ENCODE assay signal across 20 mouse cellular contexts in genomic region chr9:44648881-44649281, GRCm38 (mm10). TPM values are rescaled to one million over a fixed set of nuclear protein-coding genes. Genes with fewer than 3 reads are reported as not detected.
DNase-seq lines count a peak whose midpoint lies in the region; ATAC-seq and TF ChIP-seq lines count a peak whose summit lies in the region.
"Had no signal": no experiment of that assay in that cellular context is flagged by ENCODE, and none has a peak within 500 bp of the region (broad histone marks: within the 10 kb centered on the region; RNA-seq: fewer than 3 reads in every experiment).

No protein-coding gene starts in this region.

- H3K4me3 ChIP-seq in midbrain, postnatal 0 days (ENCODE audit: low read depth, low read length), result no peak overlapping the region
- H3K4me3 ChIP-seq: embryonic facial prominence, embryonic 13.5 days; forebrain, embryonic 12.5 days; hindbrain, embryonic 10.5 days; limb, embryonic 12.5 days; liver, embryonic 15.5 days; midbrain, embryonic 15.5 days; neural tube, embryonic 15.5 days had no signal

- H3K9me3 ChIP-seq in midbrain, postnatal 0 days (ENCODE audit: low read length), result no peaks in the 10 kb centered on the region
- H3K9me3 ChIP-seq: embryonic facial prominence, embryonic 13.5 days; forebrain, embryonic 12.5 days; hindbrain, embryonic 10.5 days; limb, embryonic 12.5 days; liver, embryonic 15.5 days; midbrain, embryonic 15.5 days; neural tube, embryonic 15.5 days had no signal

- H3K4me1 ChIP-seq in midbrain, postnatal 0 days (ENCODE audit: insufficient read depth, low read length), result no peaks in the 10 kb centered on the region
- H3K4me1 ChIP-seq: forebrain, embryonic 12.5 days; hindbrain, embryonic 10.5 days; limb, embryonic 12.5 days; midbrain, embryonic 15.5 days; neural tube, embryonic 15.5 days had no signal

- 73% methylated on average over 7 of the region's 7 CpGs for WGBS in midbrain, postnatal 0 days

- no peaks in the 10 kb centered on the region for H3K36me3 ChIP-seq in midbrain, postnatal 0 days (ENCODE audit: insufficient read depth, low read length)
- H3K36me3 ChIP-seq: embryonic facial prominence, embryonic 13.5 days; forebrain, embryonic 12.5 days; hindbrain, embryonic 10.5 days; limb, embryonic 12.5 days; liver, embryonic 15.5 days; midbrain, embryonic 15.5 days; neural tube, embryonic 15.5 days had no signal

- no peaks in the 10 kb centered on the region for H3K27me3 ChIP-seq in midbrain, postnatal 0 days (ENCODE audit: insufficient read depth, low read length)
- H3K27me3 ChIP-seq: embryonic facial prominence, embryonic 13.5 days; forebrain, embryonic 12.5 days; midbrain, embryonic 15.5 days; neural tube, embryonic 15.5 days had no signal

- H3K9ac ChIP-seq in midbrain, postnatal 0 days (replicated peaks; ENCODE audit: low read length, poor library complexity, severe bottlenecking), result no peak overlapping the region
- H3K9ac ChIP-seq: embryonic facial prominence, embryonic 13.5 days; forebrain, embryonic 12.5 days; limb, embryonic 12.5 days; liver, embryonic 15.5 days; midbrain, embryonic 15.5 days; neural tube, embryonic 15.5 days had no signal

- intact Hi-C loops in heart, postnatal 14 days (cut with DNase I), result loop anchor here (5.0 kb wide), 1 partner anchor 147 kb away; no protein-coding TSS in a partner anchor

- ATAC-seq in midbrain, postnatal 0 days (ENCODE audit: low FRiP score), result no peak
- ATAC-seq: intestine, embryonic 16.5 days; midbrain, embryonic 15.5 days had no signal

- TF ChIP-seq CTCF in midbrain, postnatal 0 days (IDR thresholded peaks at IDR 0.05), result no peak

- no peak overlapping the region for H3K27ac ChIP-seq in midbrain, postnatal 0 days (ENCODE audit: low read depth, low read length)
- H3K27ac ChIP-seq: embryonic facial prominence, embryonic 13.5 days; forebrain, embryonic 12.5 days; hindbrain, embryonic 10.5 days; limb, embryonic 12.5 days; liver, embryonic 15.5 days; macrophage; midbrain, embryonic 15.5 days; neural tube, embryonic 15.5 days had no signal

- DNase-seq in heart, adult 11 months, result peak; percentile 86
- DNase-seq in heart, postnatal 14 days, result no peak
- DNase-seq in A20 (ENCODE audit: low read depth, low spot score), result peak; percentile 90
- DNase-seq in T-cell, adult 2 months (ENCODE audit: low spot score), result peak; percentile 57
- DNase-seq in thymus, adult 18-20 months, result peak; percentile 30 to 54
- no peak for DNase-seq in ovary, postnatal 36 days (ENCODE audit: low spot score)
- DNase-seq in midbrain, postnatal 0 days (ENCODE audit: low spot score), result no peak
- DNase-seq in right cerebral cortex, postnatal 4 days, result no peak
- DNase-seq: adrenal gland, postnatal 14 days; cerebellum, postnatal 25 days had no signal

- no peak overlapping the region for H3K4me2 ChIP-seq in midbrain, postnatal 0 days (ENCODE audit: low read depth, low read length, poor library complexity, severe bottlenecking)
- H3K4me2 ChIP-seq: embryonic facial prominence, embryonic 13.5 days; forebrain, embryonic 12.5 days; limb, embryonic 12.5 days; liver, embryonic 15.5 days; midbrain, embryonic 15.5 days; neural tube, embryonic 15.5 days had no signal

RNA-seq across cellular contexts. Expression of gene Treh, which starts 24.2 kb away (rescaled TPM):
- total RNA-seq in heart, postnatal 14 days (2021), result not detected
- total RNA-seq in midbrain, postnatal 0 days (2014; rRNA removed), result not detected in 2 replicates
- polyA plus RNA-seq in midbrain, postnatal 0 days (2015; fragmentation: Nextera tagmentation; extraction: Ambion mirVana), result not detected in 2 replicates
- total RNA-seq: adrenal gland, postnatal 14 days; heart, adult 8-10 months had no signal
- polyA plus RNA-seq: embryonic facial prominence, embryonic 13.5 days; forebrain, embryonic 12.5 days; hindbrain, embryonic 10.5 days; limb, embryonic 12.5 days; liver, embryonic 15.5 days; macrophage; midbrain, embryonic 15.5 days; neural tube, embryonic 15.5 days had no signal

RNA-seq across cellular contexts. Expression of gene Ddx6, which starts 44.2 kb away (rescaled TPM):
- total RNA-seq in heart, postnatal 14 days (2021), result 10 to 100 TPM; 92.0 to 94.3 TPM
- total RNA-seq in midbrain, postnatal 0 days (2014; rRNA removed), result 68.6 and 87.2 TPM in 2 replicates
- 14.8 and 19.9 TPM in 2 replicates for polyA plus RNA-seq in midbrain, postnatal 0 days (2015; fragmentation: Nextera tagmentation; extraction: Ambion mirVana)

Comparison
In these comparisons a context has a peak if more than half of its experiments do, and no peak if none do; other contexts are left out.
1. DNase-seq: peak in heart, adult 11 months (single experiment), A20 (single experiment), T-cell, adult 2 months (single experiment) and thymus, adult 18-20 months (2 of 2); none in heart, postnatal 14 days (0 of 2), ovary, postnatal 36 days (single experiment), midbrain, postnatal 0 days (single experiment) and right cerebral cortex, postnatal 4 days (single experiment).